Mouse (Mus musculus) midbrain, embryonic 10.5 days (tissue): ENCODE results near the gene Gas2. TPM values are rescaled to one million over a fixed set of nuclear protein-coding genes. Genes with fewer than 3 reads are reported as not detected.

Experiments
- DNase-seq: peaks from one replicate; pipeline ENCODE4 v3.0.0-alpha.2; 2017; ENCODE audit warnings: low spot score
- H3K27ac ChIP-seq: fragments of 300-500 bp; sonication (generic); replicated peaks from 2 replicates; pipeline ENCODE4 v1.5.1; 2016; ENCODE audit warnings: mild to moderate bottlenecking
- H3K27me3 ChIP-seq: fragments of 300-500 bp; sonication (generic); 2 replicates; pipeline ENCODE4 v1.6.1; 2016; ENCODE audit warnings: low read depth, mild to moderate bottlenecking; ENCODE audit not compliant: poor library complexity, severe bottlenecking
- H3K36me3 ChIP-seq: fragments of 300-500 bp; sonication (generic); 2 replicates; pipeline ENCODE4 v1.6.1; 2016; ENCODE audit warnings: mild to moderate bottlenecking, moderate library complexity
- H3K4me1 ChIP-seq: fragments of 300-500 bp; sonication (generic); 2 replicates; pipeline ENCODE4 v1.6.1; 2016
- H3K4me3 ChIP-seq: fragments of 300-500 bp; sonication (generic); 2 replicates; pipeline ENCODE4 v1.5.1; 2016; ENCODE audit warnings: mild to moderate bottlenecking, moderate library complexity
- H3K9me3 ChIP-seq: fragments of 300-500 bp; sonication (generic); replicated peaks from 2 replicates; pipeline ENCODE4 v1.6.1; 2016; ENCODE audit warnings: mild to moderate bottlenecking
- WGBS: fragments of 180-500 bp; shearing (Covaris S2); methylation state at CpG from one replicate; pipeline ENCODE4 v1.1.7; 2016; 5-methylcytosine and 5-hydroxymethylcytosine counted together
- polyA plus RNA-seq: library from polyadenylated mRNA; unstranded; fragments of >200 nt; fragmentation: Nextera tagmentation; extraction: Ambion mirVana; gene quantifications from 2 replicates; pipeline ENCODE4 v1.2.1, GENCODE M21; 2016

The Gas2 gene
- 20.2 and 26.0 TPM in 2 replicates for polyA plus RNA-seq

GRCm38 (mm10) chr7:51861250-51862096 lies at the start of gene Gas2:
TSS of gene Gas2 (plus strand) at chr7:51862015.
- H3K9me3 ChIP-seq, result no peaks in the 10 kb centered on the region
- H3K4me3 ChIP-seq, result peak within 1 kb of the TSS; percentile 72
- peak within 1 kb of the TSS; percentile 97 for H3K27ac ChIP-seq
- WGBS, result 9% methylated on average over 104 of the region's 105 CpGs
- DNase-seq, result peak; percentile 82
- H3K36me3 ChIP-seq, result peaks cover 51% of the 10 kb centered on the region
- H3K27me3 ChIP-seq, result no peaks in the 10 kb centered on the region
- peaks cover 22% of the 10 kb centered on the region for H3K4me1 ChIP-seq

- H3K27me3 ChIP-seq, result no peaks in the 10 kb centered on the region
- H3K4me1 ChIP-seq, result no peaks in the 10 kb centered on the region
- no peak overlapping the region for H3K27ac ChIP-seq
- WGBS, result 66% methylated on average over 4 of the region's 4 CpGs
- H3K9me3 ChIP-seq, result no peaks in the 10 kb centered on the region
- H3K4me3 ChIP-seq, result no peak overlapping the region
- H3K36me3 ChIP-seq, result no peaks in the 10 kb centered on the region
- DNase-seq, result no peak
These were observed 46.1 kb upstream of the Gas2 start for GRCm38 (mm10) chr7:51815473-51816282.

- H3K36me3 ChIP-seq, result no peaks in the 10 kb centered on the region
- H3K27ac ChIP-seq, result no peak overlapping the region
- H3K9me3 ChIP-seq, result no peaks in the 10 kb centered on the region
- H3K4me3 ChIP-seq, result no peak overlapping the region
- no peak for DNase-seq
- 65% methylated on average over 3 of the region's 3 CpGs for WGBS
- H3K4me1 ChIP-seq, result no peaks in the 10 kb centered on the region
- no peaks in the 10 kb centered on the region for H3K27me3 ChIP-seq
These were observed 45.5 kb upstream of the Gas2 start for GRCm38 (mm10) chr7:51816283-51816839.

- WGBS, result 75% methylated on average over 3 of the region's 3 CpGs
- no peaks in the 10 kb centered on the region for H3K9me3 ChIP-seq
- no peaks in the 10 kb centered on the region for H3K27me3 ChIP-seq
- H3K27ac ChIP-seq, result no peak overlapping the region
- no peak for DNase-seq
- H3K4me1 ChIP-seq, result no peaks in the 10 kb centered on the region
- no peak overlapping the region for H3K4me3 ChIP-seq
- H3K36me3 ChIP-seq, result no peaks in the 10 kb centered on the region
These were observed 43.4 kb upstream of the Gas2 start for GRCm38 (mm10) chr7:51818251-51818974.

- H3K4me1 ChIP-seq, result no peaks in the 10 kb centered on the region
- 81% methylated on average over 1 of the region's 1 CpGs for WGBS
These were observed 41.9 kb upstream of the Gas2 start for GRCm38 (mm10) chr7:51819891-51820290.

GRCm38 (mm10) chr7:51821467-51821866 lies 40.3 kb upstream of the Gas2 start:
- 74% methylated on average over 2 of the region's 2 CpGs for WGBS

More at GRCm38 (mm10) chr7:51819891-51820290, 41.9 kb upstream of the Gas2 start:
- no peak overlapping the region for H3K4me3 ChIP-seq
- H3K36me3 ChIP-seq, result no peaks in the 10 kb centered on the region
- no peak for DNase-seq
- no peaks in the 10 kb centered on the region for H3K9me3 ChIP-seq
- no peak overlapping the region for H3K27ac ChIP-seq
- H3K27me3 ChIP-seq, result no peaks in the 10 kb centered on the region

GRCm38 (mm10) chr7:51823562-51824338 lies 38.1 kb upstream of the Gas2 start:
- no peak overlapping the region for H3K4me3 ChIP-seq
- H3K27ac ChIP-seq, result no peak overlapping the region
- H3K27me3 ChIP-seq, result no peaks in the 10 kb centered on the region
- H3K36me3 ChIP-seq, result no peaks in the 10 kb centered on the region
- no peaks in the 10 kb centered on the region for H3K4me1 ChIP-seq
- WGBS, result 87% methylated on average over 7 of the region's 7 CpGs
- no peak for DNase-seq
- no peaks in the 10 kb centered on the region for H3K9me3 ChIP-seq

More at GRCm38 (mm10) chr7:51821467-51821866, 40.3 kb upstream of the Gas2 start:
- H3K27ac ChIP-seq, result no peak overlapping the region
- no peaks in the 10 kb centered on the region for H3K27me3 ChIP-seq
- DNase-seq, result no peak
- H3K9me3 ChIP-seq, result no peaks in the 10 kb centered on the region
- H3K4me3 ChIP-seq, result no peak overlapping the region
- no peaks in the 10 kb centered on the region for H3K4me1 ChIP-seq
- no peaks in the 10 kb centered on the region for H3K36me3 ChIP-seq

GRCm38 (mm10) chr7:51831917-51832316 lies 29.9 kb upstream of the Gas2 start:
- Histone ChIP-seq H3K4me1 (no peaks in the 10 kb centered on the region), H3K36me3 (no peaks in the 10 kb centered on the region), H3K4me3 (no peak overlapping the region), H3K27ac (no peak overlapping the region), H3K27me3 (no peaks in the 10 kb centered on the region), H3K9me3 (no peaks in the 10 kb centered on the region)
- DNase-seq, result no peak
- WGBS, result 74% methylated on average over 7 of the region's 7 CpGs

- 89% methylated on average over 7 of the region's 7 CpGs for WGBS
These were observed 21.3 kb upstream of the Gas2 start for GRCm38 (mm10) chr7:51840515-51840914.

GRCm38 (mm10) chr7:51850877-51851276 lies 10.9 kb upstream of the Gas2 start:
- no peak for DNase-seq

More at GRCm38 (mm10) chr7:51840515-51840914, 21.3 kb upstream of the Gas2 start:
- Histone ChIP-seq H3K27ac (no peak overlapping the region), H3K36me3 (no peaks in the 10 kb centered on the region), H3K4me1 (no peaks in the 10 kb centered on the region), H3K4me3 (no peak overlapping the region), H3K27me3 (no peaks in the 10 kb centered on the region), H3K9me3 (no peaks in the 10 kb centered on the region; the same call in 1 of the 2 replicates)
- DNase-seq, result no peak

GRCm38 (mm10) chr7:51851890-51852507 lies 9.8 kb upstream of the Gas2 start:
- 93% methylated on average over 5 of the region's 5 CpGs for WGBS
- DNase-seq, result no peak

More at GRCm38 (mm10) chr7:51850877-51851276, 10.9 kb upstream of the Gas2 start:
- 92% methylated on average over 6 of the region's 6 CpGs for WGBS
- Histone ChIP-seq H3K36me3 (no peaks in the 10 kb centered on the region), H3K4me3 (no peak overlapping the region), H3K27me3 (no peaks in the 10 kb centered on the region), H3K9me3 (no peaks in the 10 kb centered on the region), H3K27ac (no peak overlapping the region), H3K4me1 (no peaks in the 10 kb centered on the region)

More at GRCm38 (mm10) chr7:51851890-51852507, 9.8 kb upstream of the Gas2 start:
- Histone ChIP-seq H3K36me3 (peaks cover 1% of the 10 kb centered on the region; the same call in 1 of the 2 replicates), H3K27ac (no peak overlapping the region), H3K27me3 (no peaks in the 10 kb centered on the region), H3K4me1 (no peaks in the 10 kb centered on the region), H3K9me3 (no peaks in the 10 kb centered on the region), H3K4me3 (no peak overlapping the region)
